Mouse (Mus musculus): ENCODE data around the gene Scd4.
"Not testable (repeated sequence)": the region's sequence is repeated elsewhere in the genome, so short reads cannot be mapped to it uniquely, and the experiment has no call there.

Scd4 gene

GRCm38 (mm10) chr19:44300520-44300919 is 32.4 kb upstream of the Scd4 start:
- DNase-seq (ENCODE audit: low spot score in 2 of 2): no peak

GRCm38 (mm10) chr19:44301176-44301575 is 31.7 kb upstream of the Scd4 start:
- no peak for DNase-seq (ENCODE audit: low spot score in 2 of 2)

- DNase-seq (ENCODE audit: low spot score in 2 of 2): no peak
Observed at GRCm38 (mm10) chr19:44301671-44302305, 31.1 kb upstream of the Scd4 start.

DNA sequence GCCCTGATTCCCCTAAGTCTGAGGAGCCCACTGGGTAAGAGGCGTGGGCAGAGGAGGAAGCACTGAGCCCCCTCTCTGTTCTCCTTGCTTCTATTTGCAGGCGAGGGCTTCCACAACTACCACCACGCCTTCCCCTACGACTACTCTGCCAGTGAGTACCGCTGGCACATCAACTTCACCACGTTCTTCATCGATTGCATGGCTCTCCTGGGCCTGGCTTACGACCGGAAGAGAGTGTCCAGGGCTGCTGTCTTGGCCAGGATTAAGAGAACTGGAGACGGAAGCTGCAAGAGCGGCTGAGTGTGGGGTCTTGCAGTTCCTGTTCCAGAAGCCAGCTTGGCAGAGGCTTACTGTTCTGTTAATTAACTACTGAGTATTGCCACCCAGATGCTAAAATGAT is 30.0 kb upstream of the Scd4 start:
- no peak for DNase-seq (ENCODE audit: low spot score in 2 of 2)

- DNase-seq (ENCODE audit: low spot score in 2 of 2): no peak
Observed at GRCm38 (mm10) chr19:44303502-44303901, 29.4 kb upstream of the Scd4 start.

GRCm38 (mm10) chr19:44304419-44304818 is 28.5 kb upstream of the Scd4 start:
- DNase-seq (ENCODE audit: low spot score in 2 of 2): no peak

- DNase-seq (ENCODE audit: low spot score in 2 of 2): no peak
Observed at GRCm38 (mm10) chr19:44304851-44305510, 27.9 kb upstream of the Scd4 start.

DNA sequence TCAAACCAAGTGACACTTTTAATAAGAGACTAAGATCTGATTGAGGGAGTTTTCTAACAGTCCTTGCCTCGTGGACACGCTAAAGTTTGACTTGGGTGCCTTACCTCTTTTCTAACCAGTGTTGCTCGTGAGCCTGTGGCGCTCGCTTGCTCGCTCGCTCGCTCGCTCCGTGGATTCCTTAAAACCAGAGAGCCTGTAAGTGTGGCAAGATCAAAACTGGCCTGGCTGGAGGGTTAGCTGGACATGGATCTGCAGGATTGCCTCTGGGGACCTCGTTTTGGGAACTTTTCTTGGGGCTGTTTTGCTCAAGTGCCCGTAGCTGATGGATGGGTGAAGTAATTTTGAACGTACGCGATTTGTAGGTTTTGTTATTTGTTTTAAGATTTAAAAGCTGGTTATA is 27.2 kb upstream of the Scd4 start:
- no peak for DNase-seq (ENCODE audit: low spot score in 2 of 2)

GRCm38 (mm10) chr19:44306171-44306570 is 26.7 kb upstream of the Scd4 start:
- DNase-seq (ENCODE audit: low spot score in 2 of 2): no peak

DNA sequence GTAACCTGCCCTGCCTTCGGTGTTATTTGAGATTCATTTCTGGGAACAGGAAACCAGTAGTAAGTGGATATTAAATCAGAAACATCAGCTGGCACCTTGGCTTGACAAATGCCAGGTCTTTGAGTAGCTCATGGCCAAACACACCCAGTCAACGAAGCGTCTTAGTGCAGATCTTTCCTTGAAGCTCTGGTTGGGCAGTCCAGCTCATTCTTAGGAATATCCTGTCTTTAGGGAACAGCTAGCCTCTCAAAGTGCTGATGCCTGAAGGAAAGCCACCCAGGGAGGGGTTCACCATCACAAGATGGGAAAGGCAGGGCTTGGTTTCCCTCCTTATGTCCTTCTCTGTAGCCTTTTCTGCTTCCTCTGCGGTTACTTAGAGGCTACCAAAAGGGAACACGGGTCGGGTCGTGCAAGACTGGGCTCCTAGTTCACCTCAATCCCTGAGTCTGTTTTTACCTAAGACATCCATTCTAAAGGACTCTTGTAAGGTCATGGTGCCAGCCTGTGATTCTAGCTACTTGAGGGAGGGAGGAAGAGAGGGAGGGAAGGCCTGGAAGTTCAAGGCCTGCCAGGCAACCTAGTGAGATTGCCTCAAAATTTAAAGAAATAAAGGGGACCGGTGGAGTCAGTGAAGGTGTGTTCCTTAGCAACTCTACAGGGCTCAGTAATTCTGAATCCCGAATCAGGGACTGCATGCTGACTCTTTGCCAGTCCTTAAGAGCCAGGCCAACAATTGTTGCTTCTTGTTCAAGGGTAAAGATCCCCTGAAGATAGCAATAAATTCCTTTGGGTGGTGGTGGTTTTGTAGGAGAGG is 25.6 kb upstream of the Scd4 start:
- no peak for DNase-seq (ENCODE audit: low spot score in 2 of 2)

DNA sequence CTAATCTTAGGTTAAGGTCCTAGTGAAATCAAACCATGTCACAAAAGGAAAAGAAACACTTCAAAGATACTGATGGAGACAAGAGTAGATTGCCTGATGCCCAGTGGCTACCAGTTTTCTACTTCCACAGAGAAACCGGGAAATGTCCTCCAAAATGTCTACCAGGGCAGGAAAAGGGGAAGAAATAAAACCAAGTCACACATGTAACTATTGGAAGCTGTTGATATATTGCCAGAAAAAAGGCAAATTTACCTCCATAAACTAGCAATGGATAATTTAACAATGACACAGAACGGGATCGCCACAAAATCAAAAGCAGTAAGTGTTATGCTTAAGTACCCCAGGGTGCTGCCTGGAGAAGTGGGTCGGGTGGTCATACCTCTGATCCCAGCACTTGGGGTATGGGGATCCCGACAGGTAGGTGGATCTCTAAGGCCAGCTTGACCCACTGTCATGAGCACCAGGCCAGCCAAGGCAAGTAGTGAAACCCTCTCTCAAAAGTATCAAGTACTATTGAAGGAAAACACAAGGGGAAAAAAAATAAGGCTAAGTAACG is 24.9 kb upstream of the Scd4 start:
- DNase-seq (ENCODE audit: low spot score in 2 of 2): no peak

DNA sequence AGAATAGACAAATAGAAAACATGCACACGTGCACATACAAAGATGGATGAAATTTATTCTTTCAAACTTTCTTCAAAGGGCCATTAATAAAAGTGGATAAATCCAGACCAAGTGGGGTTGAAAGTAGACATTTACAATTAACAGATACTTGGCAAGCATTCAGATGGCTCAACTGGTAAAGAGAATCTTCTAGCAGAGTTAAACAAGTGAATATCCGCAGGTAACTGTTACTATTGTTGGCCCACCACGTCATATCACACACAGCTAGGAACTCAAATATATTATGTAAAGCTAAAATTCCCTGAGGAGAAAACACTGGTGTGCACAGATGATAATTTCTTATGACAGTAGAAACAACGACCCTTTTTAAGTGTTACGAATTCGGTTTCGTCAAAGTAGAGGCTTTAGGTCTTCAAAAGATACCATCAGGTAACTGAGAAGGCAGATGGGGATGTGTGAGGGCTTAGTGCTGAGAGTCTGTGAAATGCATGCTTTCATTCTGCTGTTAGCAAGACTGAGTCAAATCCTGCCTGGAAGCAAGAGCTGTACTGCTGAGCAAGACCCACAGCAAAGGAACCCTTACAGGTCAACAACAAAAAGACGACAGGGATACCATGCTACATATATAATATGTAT is 24.2 kb upstream of the Scd4 start:
- DNase-seq (ENCODE audit: low spot score in 2 of 2): no peak

- DNase-seq (ENCODE audit: low spot score in 2 of 2): no peak
Observed at GRCm38 (mm10) chr19:44309351-44310154, 23.3 kb upstream of the Scd4 start.

- DNase-seq (ENCODE audit: low spot score in 2 of 2): not testable (repeated sequence)
Observed at GRCm38 (mm10) chr19:44310155-44310575, 22.7 kb upstream of the Scd4 start.

- no peak for DNase-seq (ENCODE audit: low spot score in 2 of 2)
Observed at GRCm38 (mm10) chr19:44310814-44311213, 22.1 kb upstream of the Scd4 start.

- no peak for DNase-seq (ENCODE audit: low spot score in 2 of 2)
Observed at GRCm38 (mm10) chr19:44311306-44312006, 21.4 kb upstream of the Scd4 start.

DNA sequence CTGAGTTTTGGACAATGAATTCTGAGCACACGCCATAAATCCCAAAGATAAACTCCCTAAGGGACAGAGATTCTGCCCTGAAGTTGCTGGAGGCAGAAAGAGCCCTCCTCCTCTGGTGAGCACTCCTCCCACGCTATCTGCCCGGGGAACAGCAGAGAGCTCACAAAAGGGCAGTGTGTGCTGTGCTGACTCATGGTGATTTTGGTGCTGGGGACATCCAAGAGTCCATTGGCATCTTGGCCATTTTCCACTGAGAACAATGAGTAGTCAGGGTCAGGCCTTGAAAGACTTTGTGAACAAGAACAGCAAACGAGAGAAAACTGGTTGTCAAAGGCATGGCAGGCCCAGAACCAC is 20.9 kb upstream of the Scd4 start:
- no peak for DNase-seq (ENCODE audit: low spot score in 2 of 2)

DNA sequence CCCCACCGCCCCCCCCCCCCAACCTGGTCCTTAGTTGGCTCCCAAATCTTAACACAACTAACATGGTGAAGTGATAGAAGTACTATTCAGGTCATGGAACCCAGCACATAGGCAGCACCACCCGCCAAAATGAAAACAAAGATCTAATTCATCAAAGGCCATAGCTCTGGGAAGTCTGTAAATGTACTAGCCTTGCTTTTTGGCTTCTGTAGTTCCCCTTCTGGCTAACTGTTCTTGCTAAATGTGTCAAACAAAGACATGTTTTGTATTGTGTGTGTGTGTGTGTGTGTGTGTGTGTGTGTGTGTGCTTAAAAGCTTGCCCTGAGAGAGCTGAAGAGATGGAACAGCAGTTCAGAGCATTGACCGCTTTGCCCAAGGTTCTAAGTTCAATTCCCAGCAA is 19.8 kb upstream of the Scd4 start:
- no peak for DNase-seq (ENCODE audit: low spot score in 2 of 2)

DNA sequence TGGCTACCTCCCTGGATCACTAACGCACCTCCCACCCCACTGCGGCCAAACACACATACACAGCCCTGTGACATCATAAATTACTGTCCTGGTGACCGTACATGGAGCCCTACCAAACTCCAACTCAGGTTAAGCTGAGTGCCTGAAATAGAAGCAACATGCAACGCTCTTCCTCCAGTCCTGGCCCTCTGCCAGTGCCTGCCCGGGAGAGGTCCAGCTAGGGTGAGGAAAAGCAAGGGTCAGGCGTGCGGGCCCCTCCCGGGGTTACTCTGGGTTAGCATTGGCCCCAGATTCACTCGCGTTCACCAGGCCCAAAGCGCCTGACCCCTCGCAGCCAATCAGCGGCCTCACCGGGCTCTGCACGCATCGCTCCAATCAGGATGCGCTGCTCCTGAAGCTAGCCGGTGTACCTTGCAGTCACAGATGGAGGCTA is 18.5 kb upstream of the Scd4 start:
- DNase-seq (ENCODE audit: low spot score in 2 of 2): peak; percentile 71 to 72

- DNase-seq (ENCODE audit: low spot score in 2 of 2): no peak
Observed at GRCm38 (mm10) chr19:44314871-44315414, 17.9 kb upstream of the Scd4 start.
